Mouse (Mus musculus): Measurements from ENCODE around the gene Aph1a. TPM values are rescaled to one million over a fixed set of nuclear protein-coding genes. Genes with fewer than 3 reads are reported as not detected.
"Not testable (repeated sequence)": the region's sequence is repeated elsewhere in the genome, so short reads cannot be mapped to it uniquely, and the experiment has no call there.

Gene Aph1a
- polyA plus RNA-seq, 1 experiment from 2014 or later, result 32.6 TPM

GRCm38 (mm10) chr3:95891211-95892065 is 2.3 kb upstream of the Aph1a start, which contains the start of gene BC028528:
Gene BC028528, minus strand, starts transcription at chr3:95892005.
- no peaks in the 10 kb centered on the region for H3K9me3 ChIP-seq
- H3K4me2 ChIP-seq (replicated peaks), result no peak within 1 kb of the TSS
- WGBS, result 27% methylated on average over 12 of the region's 12 CpGs
- H3K36me3 ChIP-seq, result no peaks in the 10 kb centered on the region
- H3K4me3 ChIP-seq (replicated peaks), result no peak within 1 kb of the TSS
- peak within 1 kb of the TSS; percentile 30; the same call in 1 of the 2 replicates for H3K9ac ChIP-seq (replicated peaks)
- no peak for ATAC-seq
- H3K4me1 ChIP-seq (replicated peaks), result peaks cover 29% of the 10 kb centered on the region
- H3K27me3 ChIP-seq, result 0 out of 2 replicates have a peak, but pooled peaks cover 10% of the 10 kb centered on the region
- H3K27ac ChIP-seq, result no peak within 1 kb of the TSS; the same call in 1 of the 2 replicates

GRCm38 (mm10) chr3:95892066-95893052 is 1.4 kb upstream of the Aph1a start:
- Histone ChIP-seq H3K4me1 (replicated peaks) (peaks cover 29% of the 10 kb centered on the region), H3K9me3 (no peaks in the 10 kb centered on the region), H3K4me2 (replicated peaks) (no peak overlapping the region), H3K36me3 (0 out of 2 replicates have a peak, but pooled peaks cover under 1% of the 10 kb centered on the region), H3K4me3 (replicated peaks) (no peak overlapping the region), H3K9ac (replicated peaks) (no peak overlapping the region; the same call in 1 of the 2 replicates), H3K27me3 (0 out of 2 replicates have a peak, but pooled peaks cover 10% of the 10 kb centered on the region), H3K27ac (no peak overlapping the region; the same call in 1 of the 2 replicates)
- WGBS, result 43% methylated on average over 11 of the region's 11 CpGs
- no peak for ATAC-seq

DNA sequence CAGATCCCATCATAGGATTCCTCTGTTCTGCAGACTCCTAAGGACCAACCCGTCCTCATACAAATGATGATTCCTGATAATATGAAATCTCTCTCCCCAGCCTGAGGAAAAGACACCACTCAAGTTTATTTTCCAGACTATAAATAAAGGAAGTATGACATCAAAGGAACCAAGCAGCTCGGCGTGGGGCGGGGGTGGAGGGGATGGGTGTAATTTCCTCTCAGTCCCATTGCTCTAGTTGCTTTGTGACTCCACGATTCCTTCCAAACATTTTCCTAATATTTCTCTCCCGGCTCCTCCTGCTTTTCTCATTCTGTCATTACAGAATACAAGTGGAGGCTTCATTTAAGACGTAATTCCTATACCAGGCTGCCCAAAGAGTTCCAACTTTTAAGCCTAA is 643 bp upstream of the Aph1a start:
- peak overlapping the region; percentile 67 for H3K4me3 ChIP-seq (replicated peaks)
- H3K9ac ChIP-seq (replicated peaks), result peak overlapping the region; percentile 15; the same call in 1 of the 2 replicates
- ATAC-seq, result no peak

GRCm38 (mm10) chr3:95894317-95895160 is 770 bp downstream of the Aph1a start:
- H3K4me1 ChIP-seq (replicated peaks), result peaks cover 29% of the 10 kb centered on the region
- 0 out of 2 replicates have a peak, but pooled peaks cover 10% of the 10 kb centered on the region for H3K27me3 ChIP-seq
- peak overlapping the region; percentile 42 for H3K27ac ChIP-seq
- peaks cover 6% of the 10 kb centered on the region; the same call in 1 of the 2 replicates for H3K36me3 ChIP-seq
- H3K9me3 ChIP-seq, result no peaks in the 10 kb centered on the region
- 17% methylated on average over 16 of the region's 16 CpGs for WGBS
- H3K9ac ChIP-seq (replicated peaks), result peak overlapping the region; percentile 82
- peak overlapping the region; percentile 67 for H3K4me3 ChIP-seq (replicated peaks)
- 0 out of 2 replicates have a peak, but pooled peaks have one; percentile 4 for ATAC-seq
- H3K4me2 ChIP-seq (replicated peaks), result peak overlapping the region; percentile 84

More for the DNA sequence above, 643 bp upstream of the Aph1a start:
- Histone ChIP-seq H3K27me3 (0 out of 2 replicates have a peak, but pooled peaks cover 10% of the 10 kb centered on the region), H3K4me1 (replicated peaks) (peaks cover 29% of the 10 kb centered on the region), H3K36me3 (peaks cover 6% of the 10 kb centered on the region; the same call in 1 of the 2 replicates), H3K4me2 (replicated peaks) (peak overlapping the region; percentile 51), H3K9me3 (no peaks in the 10 kb centered on the region), H3K27ac (peak overlapping the region; percentile 49)
- 29% methylated on average over 7 of the region's 7 CpGs for WGBS

DNA sequence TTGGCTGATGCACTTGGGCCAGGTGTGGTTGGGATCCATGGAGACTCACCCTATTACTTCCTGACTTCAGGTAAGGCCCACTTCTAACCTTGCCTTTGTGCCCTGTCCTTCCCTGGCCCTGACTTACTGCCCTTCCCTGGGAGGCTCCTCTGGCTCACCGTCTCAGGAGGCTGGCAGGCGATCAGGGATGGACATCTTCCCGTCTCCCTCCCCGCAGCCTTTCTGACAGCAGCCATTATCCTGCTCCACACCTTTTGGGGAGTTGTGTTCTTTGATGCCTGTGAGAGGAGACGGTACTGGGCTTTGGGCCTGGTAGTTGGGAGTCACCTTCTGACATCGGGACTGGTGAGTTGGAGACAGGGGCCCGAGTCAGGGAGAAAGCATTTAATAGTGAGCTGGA is 1.7 kb downstream of the Aph1a start:
- not testable (repeated sequence) for ATAC-seq; H3K27ac ChIP-seq; H3K9me3 ChIP-seq; H3K4me3 ChIP-seq (replicated peaks); H3K9ac ChIP-seq (replicated peaks); H3K36me3 ChIP-seq
- 84% methylated on average over 7 of the region's 7 CpGs for WGBS
- H3K27me3 ChIP-seq, result 0 out of 2 replicates have a peak, but pooled peaks cover 10% of the 10 kb centered on the region
- peak overlapping the region; percentile 84 for H3K4me2 ChIP-seq (replicated peaks)
- peaks cover 29% of the 10 kb centered on the region for H3K4me1 ChIP-seq (replicated peaks)

DNA sequence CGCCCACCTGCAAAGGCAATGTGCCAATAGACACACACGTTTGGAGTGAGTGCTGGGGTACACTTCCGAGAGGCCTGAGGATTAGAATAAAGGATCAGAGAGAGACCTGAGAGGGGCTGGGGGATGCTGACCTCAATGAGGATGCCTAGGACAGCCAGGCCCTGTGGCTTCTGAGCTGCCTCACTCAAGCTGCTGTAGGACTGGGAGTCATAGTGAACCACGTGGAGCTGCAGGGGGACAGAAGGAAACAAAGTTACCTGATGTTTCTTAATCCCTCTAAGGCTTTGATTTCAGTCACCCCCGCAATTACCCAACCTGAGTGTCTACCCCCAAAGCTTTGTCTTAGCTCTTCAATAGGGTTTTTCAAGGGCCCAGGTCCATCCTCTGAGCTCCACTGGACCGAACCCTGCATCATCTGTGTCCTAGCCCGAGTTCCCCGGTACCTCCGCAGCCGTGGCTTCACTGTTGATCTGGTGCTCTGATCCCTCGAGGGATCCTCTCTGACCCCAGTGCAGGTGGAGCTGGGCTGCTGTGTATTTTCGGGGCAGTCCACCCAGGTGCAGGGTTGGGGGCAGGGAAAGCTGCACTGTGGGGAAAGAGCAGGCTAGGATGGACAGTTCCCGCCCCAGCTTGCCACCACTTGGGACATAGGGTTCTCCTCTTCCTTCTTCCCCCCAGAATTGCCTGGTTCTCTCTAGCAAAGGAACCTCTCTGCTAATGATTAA is 6.2 kb downstream of the Aph1a start:
- no peaks in the 10 kb centered on the region for H3K9me3 ChIP-seq
- H3K9ac ChIP-seq (replicated peaks), result 0 out of 2 replicates have a peak overlapping the region, but pooled peaks have one; percentile 2
- no peak overlapping the region for H3K4me3 ChIP-seq (replicated peaks)
- peaks cover 6% of the 10 kb centered on the region; the same call in 1 of the 2 replicates for H3K36me3 ChIP-seq
- no peak overlapping the region for H3K4me2 ChIP-seq (replicated peaks)
- 75% methylated on average over 13 of the region's 13 CpGs for WGBS
- ATAC-seq, result no peak
- peaks cover 24% of the 10 kb centered on the region for H3K4me1 ChIP-seq (replicated peaks)
- peaks cover 24% of the 10 kb centered on the region for H3K27me3 ChIP-seq
- no peak overlapping the region for H3K27ac ChIP-seq

GRCm38 (mm10) chr3:95901616-95902372 is 8.0 kb downstream of the Aph1a start:
- no peaks in the 10 kb centered on the region for H3K9me3 ChIP-seq
- no peak overlapping the region for H3K27ac ChIP-seq
- peaks cover 6% of the 10 kb centered on the region; the same call in 1 of the 2 replicates for H3K36me3 ChIP-seq
- 68% methylated on average over 9 of the region's 9 CpGs for WGBS
- no peak overlapping the region for H3K4me2 ChIP-seq (replicated peaks)
- no peak overlapping the region for H3K4me3 ChIP-seq (replicated peaks)
- H3K4me1 ChIP-seq (replicated peaks), result peaks cover 28% of the 10 kb centered on the region
- ATAC-seq, result no peak
- H3K27me3 ChIP-seq, result peaks cover 28% of the 10 kb centered on the region
- no peak overlapping the region for H3K9ac ChIP-seq (replicated peaks)

- H3K36me3 ChIP-seq, result peaks cover 6% of the 10 kb centered on the region; the same call in 1 of the 2 replicates
- no peaks in the 10 kb centered on the region for H3K9me3 ChIP-seq
- H3K4me3 ChIP-seq (replicated peaks), result no peak overlapping the region
- no peak overlapping the region for H3K27ac ChIP-seq
- H3K9ac ChIP-seq (replicated peaks), result 0 out of 2 replicates have a peak overlapping the region, but pooled peaks have one; percentile 16
- H3K4me2 ChIP-seq (replicated peaks), result no peak overlapping the region
- peaks cover 31% of the 10 kb centered on the region for H3K27me3 ChIP-seq
- H3K4me1 ChIP-seq (replicated peaks), result peaks cover 28% of the 10 kb centered on the region
- no peak for ATAC-seq
These were observed 8.5 kb downstream of the Aph1a start for GRCm38 (mm10) chr3:95902373-95902625.

- no peak overlapping the region for H3K27ac ChIP-seq
- H3K27me3 ChIP-seq, result peaks cover 34% of the 10 kb centered on the region
- H3K9me3 ChIP-seq, result no peaks in the 10 kb centered on the region
- ATAC-seq, result no peak
- H3K4me3 ChIP-seq (replicated peaks), result no peak overlapping the region
- H3K9ac ChIP-seq (replicated peaks), result 0 out of 2 replicates have a peak overlapping the region, but pooled peaks have one; percentile 16
- H3K36me3 ChIP-seq, result peaks cover 4% of the 10 kb centered on the region; the same call in 1 of the 2 replicates
- peaks cover 28% of the 10 kb centered on the region for H3K4me1 ChIP-seq (replicated peaks)
- H3K4me2 ChIP-seq (replicated peaks), result peak overlapping the region; percentile 20; the same call in 1 of the 2 replicates
- WGBS, result 50% methylated on average over 6 of the region's 6 CpGs
These were observed 8.9 kb downstream of the Aph1a start for GRCm38 (mm10) chr3:95902643-95903042.
